Mouse (Mus musculus): Measurements from ENCODE around the gene Lif.

DNA sequence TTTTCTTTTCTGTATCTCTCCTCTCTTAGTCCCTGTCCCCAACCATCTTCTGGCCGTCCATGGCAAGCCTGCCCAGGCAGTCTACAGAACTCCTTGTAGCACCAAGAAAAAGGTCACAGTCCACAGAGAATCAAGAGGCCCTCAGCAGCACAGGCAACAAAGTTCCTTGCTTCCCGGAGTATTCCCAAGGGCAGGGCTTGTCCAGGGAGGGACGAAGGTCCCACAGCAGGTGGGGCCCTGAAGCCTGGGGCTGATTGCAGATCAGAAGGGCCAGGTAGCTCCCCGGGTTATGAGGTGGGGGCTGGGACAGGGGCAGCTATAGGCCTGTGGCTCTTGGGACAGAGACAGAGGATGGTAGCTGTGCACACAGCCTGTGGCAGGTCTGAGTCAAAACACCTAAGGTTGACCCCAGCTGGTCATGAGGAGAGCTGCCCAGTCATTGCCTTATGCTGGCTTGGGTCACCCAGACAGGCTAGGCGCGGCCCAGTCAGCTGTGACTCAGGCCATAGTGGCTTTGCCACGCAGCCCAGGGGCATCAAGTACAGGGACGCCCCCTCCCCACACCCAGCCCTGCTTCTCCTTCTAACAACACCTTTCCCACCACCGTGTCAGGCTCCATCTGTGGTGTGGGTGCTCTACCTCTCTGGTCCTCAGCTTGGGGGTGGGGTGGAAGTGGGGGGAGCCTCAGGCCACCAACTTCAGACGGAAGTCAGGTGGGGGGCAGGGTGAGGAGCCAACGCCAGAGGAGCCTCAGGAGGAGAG lies at the start of gene Lif:
- TF ChIP-seq POLR2A (IDR thresholded peaks at IDR 0.05; ENCODE audit: insufficient read depth, low read length), result no peak
- TF ChIP-seq CTCF (IDR thresholded peaks at IDR 0.05; ENCODE audit: low read depth, low read length), result no peak

All from ES-Bruce4 (cell line).